Mouse (Mus musculus): ENCODE data around the gene Zcchc2. TPM values are rescaled to one million over a fixed set of nuclear protein-coding genes. Genes with fewer than 3 reads are reported as not detected.

Zcchc2 gene
- polyA plus RNA-seq, 1 experiment from 2014 or later, result 1.7 TPM

Other genes starting within 250 kb of the Zcchc2 start
- gene Tnfrsf11a, start 209.7 kb upstream of the Zcchc2 start, polyA plus RNA-seq (2015; fragmentation: Nextera tagmentation; extraction: Ambion mirVana), result 0.11 and 0.46 TPM in 2 replicates
- 8.0 and 8.8 TPM in 2 replicates for gene Phlpp1, start 181.3 kb downstream of the Zcchc2 start, polyA plus RNA-seq (2015; fragmentation: Nextera tagmentation; extraction: Ambion mirVana)

All from forebrain, embryonic 13.5 days (tissue).